Mouse (Mus musculus) stomach, embryonic 14.5 days (tissue): Measurements from ENCODE around the gene Hnrnpu. TPM values are rescaled to one million over a fixed set of nuclear protein-coding genes. Genes with fewer than 3 reads are reported as not detected.
"Not testable (repeated sequence)": the region's sequence is repeated elsewhere in the genome, so short reads cannot be mapped to it uniquely, and the experiment has no call there.

ENCODE experiments used
- ATAC-seq: fragments of 200-750 bp; cut with Nextera tagmentation; 2 replicates; pipeline ENCODE4 v1.8.0; 2017; ENCODE audit warnings: low read depth, moderate TSS enrichment; ENCODE audit not compliant: insufficient number of reproducible peaks, insufficient read depth, low FRiP score
- H3K27ac ChIP-seq: fragments of 300-500 bp; sonication (generic); 2 replicates; pipeline ENCODE4 v1.5.1; 2014; ENCODE audit warnings: mild to moderate bottlenecking, low read length, moderate library complexity, mixed read lengths
- H3K27me3 ChIP-seq: fragments of 300-500 bp; sonication (generic); 2 replicates; pipeline ENCODE4 v1.6.1; 2014; ENCODE audit warnings: low read length, control low read depth, mixed read lengths; ENCODE audit not compliant: control insufficient read depth, insufficient read depth
- H3K36me3 ChIP-seq: fragments of 300-500 bp; sonication (generic); 2 replicates; pipeline ENCODE4 v1.6.1; 2014; ENCODE audit warnings: mild to moderate bottlenecking, control low read depth, low read length, moderate library complexity, mixed read lengths; ENCODE audit not compliant: control insufficient read depth, insufficient read depth
- H3K4me1 ChIP-seq: fragments of 300-500 bp; sonication (generic); 2 replicates; pipeline ENCODE4 v1.6.1; 2014; ENCODE audit warnings: low read length, control low read depth, mixed read lengths; ENCODE audit not compliant: control insufficient read depth, insufficient read depth
- H3K4me2 ChIP-seq: fragments of 300-500 bp; sonication (generic); replicated peaks from 2 replicates; pipeline ENCODE4 v1.6.1; 2014; ENCODE audit warnings: low read depth, low read length, control low read depth
- H3K4me3 ChIP-seq: fragments of 300-500 bp; sonication (generic); 2 replicates; pipeline ENCODE4 v1.5.1; 2014; ENCODE audit warnings: low read depth, low read length, control low read depth
- H3K9ac ChIP-seq: fragments of 300-500 bp; sonication (generic); replicated peaks from 2 replicates; pipeline ENCODE4 v1.6.1; 2014; ENCODE audit warnings: low read depth, mild to moderate bottlenecking, control low read depth, low read length, moderate library complexity, mixed read lengths
- H3K9me3 ChIP-seq: fragments of 300-500 bp; sonication (generic); 2 replicates; pipeline ENCODE4 v1.6.1; 2016; ENCODE audit warnings: low read depth, low read length, control low read depth; ENCODE audit not compliant: control insufficient read depth
- WGBS: fragments of 180-500 bp; shearing (Covaris S2); extraction: QIAGEN DNeasy Blood & Tissue Kit; methylation state at CpG from one replicate; pipeline ENCODE4 v1.1.7; 2014; 5-methylcytosine and 5-hydroxymethylcytosine counted together
- polyA plus RNA-seq: library from polyadenylated mRNA; unstranded; fragments of >200 nt; fragmentation: Nextera tagmentation; extraction: Ambion mirVana; gene quantifications from 2 replicates; pipeline ENCODE4 v1.2.1, GENCODE M21; 2014

Hnrnpu gene
- polyA plus RNA-seq, 1 experiment from 2014 or later: 364 TPM

- Histone ChIP-seq H3K36me3 (no peaks in the 10 kb centered on the region), H3K4me2 (no peak overlapping the region), H3K27me3 (no peaks in the 10 kb centered on the region), H3K9ac (no peak overlapping the region), H3K9me3 (no peaks in the 10 kb centered on the region), H3K4me1 (no peaks in the 10 kb centered on the region), H3K27ac (no peak overlapping the region), H3K4me3 (no peak overlapping the region)
- no peak for ATAC-seq
- WGBS: 75% methylated on average over 2 of the region's 2 CpGs
Observed at GRCm38 (mm10) chr1:178314236-178314635, 23.4 kb downstream of the Hnrnpu start.

GRCm38 (mm10) chr1:178313039-178313597, 24.5 kb downstream of the Hnrnpu start:
- no peaks in the 10 kb centered on the region for H3K36me3 ChIP-seq
- no peak overlapping the region for H3K4me3 ChIP-seq
- WGBS: 97% methylated on average over 1 of the region's 1 CpGs
- no peaks in the 10 kb centered on the region for H3K9me3 ChIP-seq
- no peaks in the 10 kb centered on the region for H3K27me3 ChIP-seq
- H3K4me2 ChIP-seq: no peak overlapping the region
- ATAC-seq: no peak
- no peak overlapping the region for H3K9ac ChIP-seq
- H3K27ac ChIP-seq: no peak overlapping the region
- no peaks in the 10 kb centered on the region for H3K4me1 ChIP-seq

- H3K4me1 ChIP-seq: no peaks in the 10 kb centered on the region
- 81% methylated on average over 1 of the region's 1 CpGs for WGBS
- no peaks in the 10 kb centered on the region for H3K27me3 ChIP-seq
- H3K9me3 ChIP-seq: no peaks in the 10 kb centered on the region
- no peak overlapping the region for H3K27ac ChIP-seq
- no peaks in the 10 kb centered on the region for H3K36me3 ChIP-seq
- no peak overlapping the region for H3K4me2 ChIP-seq
- H3K4me3 ChIP-seq: no peak overlapping the region
- ATAC-seq: no peak
- no peak overlapping the region for H3K9ac ChIP-seq
Observed at GRCm38 (mm10) chr1:178310128-178310527, 27.5 kb downstream of the Hnrnpu start.

DNA sequence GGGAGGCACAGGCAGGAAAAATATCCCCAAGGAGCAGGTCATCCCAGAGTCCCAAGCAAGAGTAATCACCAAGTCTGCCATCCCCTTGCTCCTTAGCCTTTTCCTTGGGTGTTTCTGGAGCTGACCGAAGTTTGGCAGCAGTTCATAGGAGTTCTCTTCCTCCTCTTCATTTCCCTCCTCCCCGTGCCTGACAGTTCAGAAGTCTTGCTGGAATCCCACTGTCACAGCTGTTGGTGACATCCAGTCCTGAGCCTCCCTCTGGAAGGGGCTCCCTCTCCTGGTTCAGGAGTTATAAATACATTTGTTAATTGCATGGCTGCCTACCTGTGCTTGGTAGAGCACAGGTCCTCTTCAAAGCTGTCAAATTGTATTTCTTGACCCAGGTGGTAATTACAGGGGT, 28.1 kb downstream of the Hnrnpu start:
- Histone ChIP-seq H3K36me3 (no peaks in the 10 kb centered on the region), H3K4me2 (no peak overlapping the region), H3K27me3 (no peaks in the 10 kb centered on the region), H3K9me3 (no peaks in the 10 kb centered on the region), H3K4me3 (no peak overlapping the region), H3K27ac (no peak overlapping the region), H3K9ac (no peak overlapping the region), H3K4me1 (no peaks in the 10 kb centered on the region)
- no peak for ATAC-seq
- 69% methylated on average over 2 of the region's 2 CpGs for WGBS

DNA sequence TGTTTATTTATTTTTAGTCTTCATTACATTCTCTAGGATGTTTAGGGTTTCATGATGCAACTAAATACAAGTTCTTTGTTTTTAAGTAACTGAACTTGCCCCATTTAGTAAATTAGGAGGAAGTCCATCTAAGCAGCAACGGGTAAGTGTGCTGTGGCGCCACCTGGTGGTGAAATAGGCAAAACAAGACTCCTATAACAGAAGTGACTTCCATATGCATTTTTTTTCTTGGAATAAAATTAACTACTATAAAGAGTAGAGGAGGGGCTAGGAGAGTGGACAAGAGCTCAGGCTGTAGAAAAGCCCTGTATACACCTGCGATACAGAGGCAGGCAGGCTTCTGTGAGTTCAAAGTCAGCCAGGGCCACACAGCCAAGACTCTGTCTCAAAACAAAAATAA, 34.2 kb downstream of the Hnrnpu start:
- WGBS: 32% methylated on average over 3 of the region's 3 CpGs
- Histone ChIP-seq H3K9ac (no peak overlapping the region), H3K9me3 (no peaks in the 10 kb centered on the region), H3K27me3 (no peaks in the 10 kb centered on the region), H3K4me3 (no peak overlapping the region), H3K27ac (no peak overlapping the region), H3K4me2 (no peak overlapping the region), H3K4me1 (no peaks in the 10 kb centered on the region), H3K36me3 (no peaks in the 10 kb centered on the region)
- ATAC-seq: no peak

- ATAC-seq, H3K9ac ChIP-seq, H3K27me3 ChIP-seq, H3K4me1 ChIP-seq, H3K27ac ChIP-seq, H3K4me2 ChIP-seq, H3K9me3 ChIP-seq, H3K36me3 ChIP-seq, H3K4me3 ChIP-seq: not testable (repeated sequence)
- WGBS: 84% methylated on average over 2 of the region's 2 CpGs
Observed at GRCm38 (mm10) chr1:178301261-178301660, 36.3 kb downstream of the Hnrnpu start.

GRCm38 (mm10) chr1:178294051-178294450, 43.5 kb downstream of the Hnrnpu start:
- Histone ChIP-seq H3K4me2 (no peak overlapping the region), H3K4me3 (no peak overlapping the region), H3K27ac (no peak overlapping the region), H3K27me3 (no peaks in the 10 kb centered on the region), H3K36me3 (no peaks in the 10 kb centered on the region), H3K9me3 (no peaks in the 10 kb centered on the region), H3K4me1 (no peaks in the 10 kb centered on the region), H3K9ac (no peak overlapping the region)
- ATAC-seq: no peak
- WGBS: 84% methylated on average over 1 of the region's 1 CpGs

DNA sequence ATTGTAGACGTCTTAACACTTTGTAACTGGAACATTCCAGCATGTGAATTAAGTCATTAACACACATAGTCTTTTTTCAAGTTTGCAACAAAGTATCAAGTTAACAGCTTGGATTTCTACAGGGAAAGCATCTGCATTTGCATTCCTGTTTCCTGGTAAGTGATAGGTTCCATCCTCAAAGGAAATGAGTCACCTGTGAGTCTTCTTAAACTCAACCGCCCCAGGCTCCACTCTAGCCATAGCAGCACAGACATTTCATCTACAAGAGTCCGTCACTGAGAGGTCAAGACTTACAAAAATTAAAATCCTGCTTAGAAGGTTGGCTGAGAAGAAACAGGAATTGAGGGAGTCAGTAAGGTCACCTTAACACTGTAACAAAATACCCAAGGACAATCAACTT, 45.9 kb downstream of the Hnrnpu start:
- WGBS: 72% methylated on average over 3 of the region's 3 CpGs
- Histone ChIP-seq H3K27ac (no peak overlapping the region), H3K9me3 (no peaks in the 10 kb centered on the region), H3K36me3 (no peaks in the 10 kb centered on the region), H3K27me3 (no peaks in the 10 kb centered on the region), H3K9ac (no peak overlapping the region), H3K4me1 (no peaks in the 10 kb centered on the region), H3K4me2 (no peak overlapping the region), H3K4me3 (no peak overlapping the region)
- no peak for ATAC-seq

GRCm38 (mm10) chr1:178287601-178288176, 49.9 kb downstream of the Hnrnpu start:
- H3K4me2 ChIP-seq: no peak overlapping the region
- no peak overlapping the region for H3K4me3 ChIP-seq
- H3K4me1 ChIP-seq: no peaks in the 10 kb centered on the region
- H3K9me3 ChIP-seq: no peaks in the 10 kb centered on the region; the same call in 1 of the 2 replicates
- no peaks in the 10 kb centered on the region for H3K36me3 ChIP-seq
- no peaks in the 10 kb centered on the region for H3K27me3 ChIP-seq
- H3K9ac ChIP-seq: no peak overlapping the region
- ATAC-seq: no peak
- H3K27ac ChIP-seq: no peak overlapping the region
- WGBS: 53% methylated on average over 8 of the region's 8 CpGs
